Mouse (Mus musculus) MEL (cell line): ENCODE measurements around the gene Mbnl1.

Experiments used
- EP300 ChIP-seq, 2 experiments: IDR thresholded peaks; 2 replicates each; pipeline ENCODE4 v1.6.1; 2011; ENCODE audit warnings: improper control_type of control experiment in 2 of 2, low read length in 2 of 2, low read depth in 1 of 2, mild to moderate bottlenecking in 1 of 2
- NRF1 ChIP-seq: IDR thresholded peaks from 2 replicates; pipeline ENCODE4 v1.6.1; 2014; ENCODE audit warnings: low read depth, mild to moderate bottlenecking, inconsistent platforms, low read length, improper control_type of control experiment, moderate library complexity; ENCODE audit not compliant: poor library complexity, insufficient read depth, severe bottlenecking
- SMC3 ChIP-seq: IDR thresholded peaks from 2 replicates; pipeline ENCODE4 v1.6.1; 2011; ENCODE audit warnings: low read depth, low read length, improper control_type of control experiment

- TF ChIP-seq SMC3 (no peak), EP300 (IDR thresholded peaks at IDR 0.05; ENCODE audit: low read depth in 1 of 2, low read length in 2 of 2) (no peak), NRF1 (no peak)
Observed at GRCm38 (mm10) chr3:60429049-60429448, 43.6 kb upstream of the Mbnl1 start.
